Mouse (Mus musculus): Measurements from ENCODE around the gene Zfp410. TPM values are rescaled to one million over a fixed set of nuclear protein-coding genes. Genes with fewer than 3 reads are reported as not detected.

The Zfp410 gene
- polyA plus RNA-seq, 1 experiment, result 46.0 TPM

GRCm38 (mm10) chr12:84284885-84285592 lies 31.6 kb upstream of the Zfp410 start, which contains the start of gene Ptgr2:
TSS of gene Ptgr2 (plus strand) at chr12:84285232.
- TF ChIP-seq CTCF (IDR thresholded peaks at IDR 0.05; ENCODE audit: borderline replicate concordance, insufficient read depth, low read length), result no peak
- TF ChIP-seq POLR2A (IDR thresholded peaks at IDR 0.05; ENCODE audit: low read depth, low read length), result peak; percentile 83
- H3K4me3 ChIP-seq (ENCODE audit: insufficient read depth, low read length), result peak within 1 kb of the TSS; percentile 65
- no peaks in the 10 kb centered on the region for H3K4me1 ChIP-seq (ENCODE audit: control insufficient read depth, insufficient read depth, low read length)
- H3K27ac ChIP-seq (ENCODE audit: insufficient read depth, low read length), result 0 out of 2 replicates have a peak within 1 kb of the TSS, but pooled peaks have one; percentile 2

GRCm38 (mm10) chr12:84285593-84285968 lies 31.1 kb upstream of the Zfp410 start:
- Histone ChIP-seq H3K27ac (ENCODE audit: insufficient read depth, low read length) (0 out of 2 replicates have a peak overlapping the region, but pooled peaks have one; percentile 2), H3K4me3 (ENCODE audit: insufficient read depth, low read length) (peak overlapping the region; percentile 65), H3K4me1 (ENCODE audit: control insufficient read depth, insufficient read depth, low read length) (no peaks in the 10 kb centered on the region)
- TF ChIP-seq CTCF (IDR thresholded peaks at IDR 0.05; ENCODE audit: borderline replicate concordance, insufficient read depth, low read length), result no peak
- no peak for TF ChIP-seq POLR2A (IDR thresholded peaks at IDR 0.05; ENCODE audit: low read depth, low read length)

- Histone ChIP-seq H3K4me3 (ENCODE audit: insufficient read depth, low read length) (no peak overlapping the region), H3K27ac (ENCODE audit: insufficient read depth, low read length) (no peak overlapping the region), H3K4me1 (ENCODE audit: control insufficient read depth, insufficient read depth, low read length) (no peaks in the 10 kb centered on the region)
- TF ChIP-seq POLR2A (IDR thresholded peaks at IDR 0.05; ENCODE audit: low read depth, low read length) (no peak), CTCF (IDR thresholded peaks at IDR 0.05; ENCODE audit: borderline replicate concordance, insufficient read depth, low read length) (peak; percentile 60; the same call in 1 of the 2 replicates)
These were observed 28.2 kb upstream of the Zfp410 start for GRCm38 (mm10) chr12:84288461-84288860.

GRCm38 (mm10) chr12:84297851-84298250 lies 18.8 kb upstream of the Zfp410 start:
- TF ChIP-seq POLR2A (IDR thresholded peaks at IDR 0.05; ENCODE audit: low read depth, low read length) (no peak), CTCF (IDR thresholded peaks at IDR 0.05; ENCODE audit: borderline replicate concordance, insufficient read depth, low read length) (no peak)
- H3K4me3 ChIP-seq (ENCODE audit: insufficient read depth, low read length), result no peak overlapping the region

GRCm38 (mm10) chr12:84299265-84299664 lies 17.4 kb upstream of the Zfp410 start:
- TF ChIP-seq CTCF (IDR thresholded peaks at IDR 0.05; ENCODE audit: borderline replicate concordance, insufficient read depth, low read length), result no peak
- Histone ChIP-seq H3K27ac (ENCODE audit: insufficient read depth, low read length) (no peak overlapping the region), H3K4me3 (ENCODE audit: insufficient read depth, low read length) (no peak overlapping the region), H3K4me1 (ENCODE audit: control insufficient read depth, insufficient read depth, low read length) (no peaks in the 10 kb centered on the region)

More at GRCm38 (mm10) chr12:84297851-84298250, 18.8 kb upstream of the Zfp410 start:
- H3K27ac ChIP-seq (ENCODE audit: insufficient read depth, low read length), result no peak overlapping the region
- H3K4me1 ChIP-seq (ENCODE audit: control insufficient read depth, insufficient read depth, low read length), result no peaks in the 10 kb centered on the region

GRCm38 (mm10) chr12:84304101-84304500 lies 12.6 kb upstream of the Zfp410 start:
- TF ChIP-seq POLR2A (IDR thresholded peaks at IDR 0.05; ENCODE audit: low read depth, low read length) (no peak), CTCF (IDR thresholded peaks at IDR 0.05; ENCODE audit: borderline replicate concordance, insufficient read depth, low read length) (no peak)

GRCm38 (mm10) chr12:84304554-84304953 lies 12.1 kb upstream of the Zfp410 start:
- Histone ChIP-seq H3K27ac (ENCODE audit: insufficient read depth, low read length) (no peak overlapping the region), H3K4me3 (ENCODE audit: insufficient read depth, low read length) (no peak overlapping the region), H3K4me1 (ENCODE audit: control insufficient read depth, insufficient read depth, low read length) (no peaks in the 10 kb centered on the region)
- TF ChIP-seq POLR2A (IDR thresholded peaks at IDR 0.05; ENCODE audit: low read depth, low read length) (no peak), CTCF (IDR thresholded peaks at IDR 0.05; ENCODE audit: borderline replicate concordance, insufficient read depth, low read length) (no peak)

More at GRCm38 (mm10) chr12:84304101-84304500, 12.6 kb upstream of the Zfp410 start:
- no peak overlapping the region for H3K27ac ChIP-seq (ENCODE audit: insufficient read depth, low read length)
- H3K4me1 ChIP-seq (ENCODE audit: control insufficient read depth, insufficient read depth, low read length), result no peaks in the 10 kb centered on the region
- H3K4me3 ChIP-seq (ENCODE audit: insufficient read depth, low read length), result no peak overlapping the region

- H3K27ac ChIP-seq (ENCODE audit: insufficient read depth, low read length), result no peak overlapping the region
- TF ChIP-seq POLR2A (IDR thresholded peaks at IDR 0.05; ENCODE audit: low read depth, low read length) (no peak), CTCF (IDR thresholded peaks at IDR 0.05; ENCODE audit: borderline replicate concordance, insufficient read depth, low read length) (no peak)
- H3K4me1 ChIP-seq (ENCODE audit: control insufficient read depth, insufficient read depth, low read length), result peaks cover 2% of the 10 kb centered on the region; the same call in 1 of the 2 replicates
- no peak overlapping the region for H3K4me3 ChIP-seq (ENCODE audit: insufficient read depth, low read length)
These were observed 5.3 kb upstream of the Zfp410 start for GRCm38 (mm10) chr12:84311306-84311705.

GRCm38 (mm10) chr12:84316006-84316405 lies 646 bp upstream of the Zfp410 start:
- peak overlapping the region; percentile 17; the same call in 1 of the 2 replicates for H3K27ac ChIP-seq (ENCODE audit: insufficient read depth, low read length)
- TF ChIP-seq POLR2A (IDR thresholded peaks at IDR 0.05; ENCODE audit: low read depth, low read length), result no peak
- no peak for TF ChIP-seq CTCF (IDR thresholded peaks at IDR 0.05; ENCODE audit: borderline replicate concordance, insufficient read depth, low read length)
- H3K4me3 ChIP-seq (ENCODE audit: insufficient read depth, low read length), result peak overlapping the region; percentile 64
- peaks cover 2% of the 10 kb centered on the region; the same call in 1 of the 2 replicates for H3K4me1 ChIP-seq (ENCODE audit: control insufficient read depth, insufficient read depth, low read length)

GRCm38 (mm10) chr12:84327111-84327512 lies 10.5 kb downstream of the Zfp410 start:
- H3K4me1 ChIP-seq (ENCODE audit: control insufficient read depth, insufficient read depth, low read length), result peaks cover 4% of the 10 kb centered on the region; the same call in 1 of the 2 replicates

More at GRCm38 (mm10) chr12:84327111-84327512, 10.5 kb downstream of the Zfp410 start:
- no peak overlapping the region for H3K4me3 ChIP-seq (ENCODE audit: insufficient read depth, low read length)
- TF ChIP-seq POLR2A (IDR thresholded peaks at IDR 0.05; ENCODE audit: low read depth, low read length), result no peak
- TF ChIP-seq CTCF (IDR thresholded peaks at IDR 0.05; ENCODE audit: borderline replicate concordance, insufficient read depth, low read length), result no peak
- peak overlapping the region; percentile 35 for H3K27ac ChIP-seq (ENCODE audit: insufficient read depth, low read length)
